Mouse (Mus musculus) C2C12 (cell line): ENCODE results near the gene Ccdc6. TPM values are rescaled to one million over a fixed set of nuclear protein-coding genes. Genes with fewer than 3 reads are reported as not detected.

Experiments
- H3K27me3 ChIP-seq: one replicate; pipeline ENCODE4 v1.6.1; 2011; ENCODE audit not compliant: control insufficient read depth, insufficient read depth, insufficient read length
- H3K36me3 ChIP-seq: one replicate; pipeline ENCODE4 v1.6.1; 2011; ENCODE audit not compliant: control insufficient read depth, insufficient read depth
- H3K4me3 ChIP-seq: one replicate; pipeline ENCODE4 v1.5.1; 2011; ENCODE audit warnings: mild to moderate bottlenecking, control low read depth; ENCODE audit not compliant: poor library complexity, insufficient read depth, severe bottlenecking
- H3K79me2 ChIP-seq: one replicate; pipeline ENCODE4 v1.6.1; 2011; ENCODE audit not compliant: control insufficient read depth, insufficient read depth
- H3K79me3 ChIP-seq: one replicate; pipeline ENCODE4 v1.6.1; 2011; ENCODE audit warnings: low read depth, control low read depth
- H3ac ChIP-seq: one replicate; pipeline ENCODE3; 2011; ENCODE audit warnings: low read depth; ENCODE audit not compliant: control insufficient read depth, insufficient read length
- CEBPB ChIP-seq: IDR thresholded peaks from one replicate; pipeline ENCODE4 v1.6.1; 2011; ENCODE audit warnings: low read depth, mild to moderate bottlenecking, control low read depth, moderate library complexity
- CTCF ChIP-seq: IDR thresholded peaks from one replicate; pipeline ENCODE4 v1.5.1; 2011; ENCODE audit not compliant: control insufficient read depth, insufficient read depth, insufficient read length
- FOSL1 ChIP-seq: IDR thresholded peaks from one replicate; pipeline ENCODE4 v1.8.0; 2011; ENCODE audit warnings: mild to moderate bottlenecking, low read length; ENCODE audit not compliant: poor library complexity, insufficient read depth, severe bottlenecking
- MAX ChIP-seq: IDR thresholded peaks from one replicate; pipeline ENCODE4 v1.6.1; 2011; ENCODE audit warnings: mild to moderate bottlenecking, control low read depth
- MYOD1 ChIP-seq: IDR thresholded peaks from one replicate; pipeline ENCODE4 v1.6.1; 2011; ENCODE audit warnings: low read depth; ENCODE audit not compliant: control insufficient read depth, insufficient read length
- MYOG ChIP-seq: IDR thresholded peaks from one replicate; pipeline ENCODE4 v1.6.1; 2011; ENCODE audit not compliant: control insufficient read depth, insufficient read length; ENCODE audit errors: extremely low read depth
- USF1 ChIP-seq: IDR thresholded peaks from one replicate; pipeline ENCODE4 v1.6.1; 2011; ENCODE audit warnings: low read depth, mild to moderate bottlenecking, control low read depth, moderate library complexity
- long read RNA-seq, 2 experiments: library from polyadenylated mRNA; unstranded; transcript quantifications; one replicate each; pipeline ENCODE4 v2.0.0; 2019 to 2020
- polyA plus RNA-seq: library from polyadenylated mRNA; unstranded; fragments of >200 nt; fragmentation: generic; extraction: Trizol; gene quantifications from one replicate; pipeline ENCODE4 v1.2.1, GENCODE M21; 2012; ENCODE audit warnings: missing spikeins

The Ccdc6 gene
- 16.8 TPM for polyA plus RNA-seq
- long read RNA-seq, experiment 1, partial matches to known transcripts, result 0 of 49 reads
- long read RNA-seq, experiment 1, other reads (novel, unspliced or antisense), result 49 of 49 reads
- long read RNA-seq, experiment 2, partial matches to known transcripts, result 0 of 6 reads
- long read RNA-seq, experiment 2, other reads (novel, unspliced or antisense), result 6 of 6 reads

DNA sequence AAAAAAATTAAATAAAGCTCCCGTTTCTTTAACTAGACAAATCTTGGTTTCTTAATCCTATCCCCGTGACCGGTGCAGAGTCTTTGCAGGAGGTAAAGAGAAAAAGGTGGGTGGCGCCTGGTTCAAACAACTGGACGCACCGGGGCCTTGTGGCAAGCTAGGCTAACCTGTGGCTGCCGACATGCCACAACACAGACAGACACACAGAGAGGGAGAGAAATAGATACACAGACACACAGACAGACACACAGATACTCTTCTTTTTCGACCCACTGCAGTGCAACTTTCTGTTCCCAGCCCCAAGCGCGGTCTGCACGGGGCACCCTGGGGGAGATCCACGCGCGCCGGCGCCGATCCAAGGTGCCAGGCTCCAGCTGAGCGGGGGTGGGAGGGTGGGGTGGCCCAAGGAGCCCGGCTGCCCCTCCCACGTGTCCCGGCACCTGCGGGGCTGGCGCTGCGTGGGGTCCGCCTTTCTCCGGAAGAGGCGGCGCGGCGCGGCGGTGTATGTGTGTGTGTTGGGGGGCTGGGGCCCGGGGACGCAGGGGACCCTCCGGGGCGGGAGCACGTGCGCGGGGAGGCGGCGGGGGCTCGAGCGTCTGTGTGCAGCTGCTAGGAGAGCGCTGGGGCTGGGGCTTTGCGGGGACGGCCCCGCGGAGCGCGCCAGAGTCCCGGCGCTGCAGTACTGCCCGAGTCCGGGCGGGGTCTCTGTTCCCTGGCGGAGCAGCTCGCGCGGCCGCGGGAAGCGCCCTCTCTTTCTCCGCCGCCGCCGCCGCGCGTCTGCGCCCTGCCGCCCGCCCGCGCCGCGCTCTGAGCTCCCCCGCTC, at the start of gene Ccdc6:
TSS of gene Ccdc6 (plus strand) at position 756 of the 823 bp plus-strand sequence.
- peak within 1 kb of the TSS; percentile 88 for H3ac ChIP-seq
- peaks cover 39% of the 10 kb centered on the region for H3K79me3 ChIP-seq
- no peak for TF ChIP-seq MYOG
- no peak for TF ChIP-seq MYOD1
- peak; percentile 84 for TF ChIP-seq CTCF

DNA sequence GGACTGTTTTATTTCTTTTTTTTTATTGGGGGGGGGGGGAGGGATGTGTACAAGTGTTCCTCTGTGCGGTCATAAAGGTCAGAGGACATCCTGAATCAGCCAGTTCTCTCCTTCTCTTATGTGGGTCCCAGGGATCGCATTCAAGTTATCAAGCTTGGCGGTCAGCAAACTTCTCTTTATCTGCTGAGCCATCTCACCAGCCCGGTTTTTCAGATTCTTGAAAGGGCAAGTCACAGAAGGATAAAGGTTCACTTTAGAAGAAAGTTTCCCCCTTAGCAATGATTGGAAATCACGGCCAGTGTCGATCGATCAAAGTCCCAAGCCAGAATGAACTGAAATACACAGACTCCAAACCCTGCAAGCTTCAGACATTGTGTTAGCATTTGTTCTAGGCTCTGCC, 47.1 kb upstream of the Ccdc6 start:
- Histone ChIP-seq H3K4me3 (no peak overlapping the region), H3K27me3 (no peaks in the 10 kb centered on the region), H3K79me3 (no peaks in the 10 kb centered on the region), H3ac (no peak overlapping the region), H3K36me3 (no peaks in the 10 kb centered on the region), H3K79me2 (no peaks in the 10 kb centered on the region)
- TF ChIP-seq CTCF (no peak), MYOG (no peak), USF1 (no peak), FOSL1 (no peak), CEBPB (no peak), MYOD1 (no peak), MAX (no peak)

More for the DNA sequence above, at the start of gene Ccdc6:
- Histone ChIP-seq H3K4me3 (peak within 1 kb of the TSS; percentile 89), H3K79me2 (peaks cover 45% of the 10 kb centered on the region), H3K36me3 (peaks cover 4% of the 10 kb centered on the region), H3K27me3 (no peaks in the 10 kb centered on the region)

DNA sequence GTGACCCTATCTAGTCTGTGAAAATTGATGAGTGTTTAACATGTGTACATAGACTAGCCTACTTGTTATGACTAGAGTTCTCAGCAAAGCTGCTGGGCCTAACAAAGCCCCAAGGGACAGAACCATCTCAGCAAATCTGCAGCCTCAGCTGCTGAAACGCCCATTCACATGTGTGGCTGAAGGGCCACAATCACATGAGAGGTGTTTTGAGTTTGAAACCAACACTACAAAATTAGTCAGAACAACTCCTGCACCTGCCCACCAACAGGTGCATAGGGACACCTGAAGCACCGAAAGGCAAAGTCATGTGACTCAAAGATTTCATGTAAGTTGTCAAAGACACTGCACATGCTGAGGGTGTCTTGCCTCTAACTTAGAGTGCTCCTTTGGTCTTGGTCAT, 41.6 kb upstream of the Ccdc6 start:
- Histone ChIP-seq H3K36me3 (no peaks in the 10 kb centered on the region), H3K79me3 (no peaks in the 10 kb centered on the region), H3K27me3 (no peaks in the 10 kb centered on the region), H3K4me3 (no peak overlapping the region), H3ac (no peak overlapping the region), H3K79me2 (no peaks in the 10 kb centered on the region)
- no peak for TF ChIP-seq MAX
- no peak for TF ChIP-seq MYOG
- TF ChIP-seq CEBPB, result no peak
- no peak for TF ChIP-seq MYOD1
- TF ChIP-seq CTCF, result no peak
- no peak for TF ChIP-seq USF1
- TF ChIP-seq FOSL1, result no peak

DNA sequence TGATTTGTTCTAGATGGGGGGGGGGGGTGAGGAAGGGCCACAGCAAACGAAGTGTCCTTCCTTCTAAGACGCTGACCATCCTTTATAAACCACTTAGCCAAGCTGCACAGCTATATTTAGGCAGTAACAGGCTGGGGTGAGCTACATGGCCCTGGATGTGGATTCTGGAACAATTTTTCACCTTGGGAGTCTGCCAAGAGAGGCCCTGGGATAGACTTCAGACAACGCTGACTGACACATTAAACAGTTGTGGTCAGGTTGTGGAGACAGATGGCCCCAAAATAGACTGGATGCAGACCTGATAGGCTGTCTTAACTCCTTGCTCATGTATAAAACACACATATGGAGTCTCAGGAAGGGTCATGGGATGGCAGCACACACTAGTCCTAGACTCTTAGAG, 39.9 kb upstream of the Ccdc6 start:
- no peaks in the 10 kb centered on the region for H3K79me3 ChIP-seq
- H3K79me2 ChIP-seq, result no peaks in the 10 kb centered on the region
- H3K27me3 ChIP-seq, result no peaks in the 10 kb centered on the region
- TF ChIP-seq MAX (no peak), MYOD1 (peak; percentile 65)
- no peak overlapping the region for H3ac ChIP-seq
- H3K4me3 ChIP-seq, result no peak overlapping the region
- H3K36me3 ChIP-seq, result no peaks in the 10 kb centered on the region

DNA sequence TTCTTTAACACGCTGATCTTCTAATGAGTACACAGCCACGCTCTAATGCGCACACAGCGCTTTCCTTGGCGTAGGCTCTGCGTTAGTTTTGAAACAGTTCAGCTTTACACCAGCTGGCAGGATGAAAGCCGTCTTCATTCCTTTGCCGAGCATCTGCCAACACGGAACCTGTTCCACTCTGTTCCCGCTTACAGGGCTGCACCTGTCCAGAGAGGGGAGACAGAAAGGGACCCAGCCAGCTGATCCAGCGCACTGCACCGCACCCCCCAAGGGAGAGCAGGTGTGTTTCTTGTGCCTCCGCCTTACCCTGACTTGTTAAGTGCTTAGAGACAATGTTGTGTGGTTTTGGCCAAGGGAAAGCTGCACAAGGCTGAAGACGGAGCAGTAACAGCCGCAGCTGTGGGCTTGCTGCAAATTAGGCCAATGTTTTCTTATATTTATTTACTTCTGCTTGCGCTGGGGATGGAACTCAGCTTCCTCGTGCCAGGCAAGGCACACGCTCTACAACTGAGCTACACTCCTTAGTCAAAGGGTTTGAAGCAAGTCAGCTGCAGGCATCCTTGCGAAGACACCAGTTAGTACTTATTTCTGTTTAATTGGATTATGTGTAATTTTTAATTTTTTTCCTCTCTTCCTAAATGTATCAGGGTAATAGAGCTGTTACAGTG, 36.8 kb upstream of the Ccdc6 start:
- Histone ChIP-seq H3K36me3 (no peaks in the 10 kb centered on the region), H3K27me3 (no peaks in the 10 kb centered on the region), H3K4me3 (no peak overlapping the region), H3K79me3 (no peaks in the 10 kb centered on the region), H3ac (no peak overlapping the region), H3K79me2 (no peaks in the 10 kb centered on the region)
- TF ChIP-seq MYOD1 (no peak), CEBPB (no peak)

DNA sequence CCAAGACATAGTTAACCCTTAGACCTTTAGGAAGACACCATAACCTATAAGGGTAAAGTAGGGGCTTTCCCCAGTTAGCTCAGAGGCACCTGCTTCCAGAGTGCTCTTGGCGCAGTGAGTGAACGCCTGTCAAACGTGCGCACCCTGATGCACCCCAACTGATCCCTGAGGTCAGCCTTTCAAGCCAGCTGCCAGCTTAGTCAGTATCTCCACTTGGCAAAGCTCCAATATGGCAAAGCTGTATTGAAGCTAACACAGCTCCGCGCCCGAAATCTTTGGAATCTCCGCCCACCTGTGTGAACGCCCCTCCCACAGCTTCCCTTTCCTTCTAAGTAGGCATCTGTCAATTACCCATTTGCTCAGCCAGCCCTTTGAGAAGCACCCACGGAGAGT, 36.2 kb upstream of the Ccdc6 start:
- H3K27me3 ChIP-seq, result no peaks in the 10 kb centered on the region
- no peak for TF ChIP-seq MYOD1
- H3K79me3 ChIP-seq, result no peaks in the 10 kb centered on the region
- no peak overlapping the region for H3ac ChIP-seq
- no peak overlapping the region for H3K4me3 ChIP-seq
- H3K36me3 ChIP-seq, result no peaks in the 10 kb centered on the region
- no peaks in the 10 kb centered on the region for H3K79me2 ChIP-seq
